Mouse (Mus musculus) brain, embryonic 14.5 days (tissue): ENCODE measurements around the gene Cenpt. TPM values are rescaled to one million over a fixed set of nuclear protein-coding genes. Genes with fewer than 3 reads are reported as not detected.
A peak's percentile ranks its signal among the peaks of the same experiment; 100 is the strongest.
"Not testable (repeated sequence)": the region's sequence is repeated elsewhere in the genome, so short reads cannot be mapped to it uniquely, and the experiment has no call there.

Source experiments
- DNase-seq: peaks from one replicate; pipeline ENCODE4 v3.0.0-alpha.2; 2011; ENCODE audit warnings: low read depth
- CTCF ChIP-seq: fragments of 200-500 bp; IDR thresholded peaks from 2 replicates; pipeline ENCODE4 v1.5.1; 2012; ENCODE audit warnings: inconsistent platforms, mild to moderate bottlenecking, moderate library complexity, borderline replicate concordance; ENCODE audit not compliant: insufficient read depth, insufficient read length; ENCODE audit errors: extremely low read depth
- POLR2A ChIP-seq: fragments of 200-500 bp; IDR thresholded peaks from 2 replicates; pipeline ENCODE4 v1.6.1; 2012; ENCODE audit warnings: mild to moderate bottlenecking, inconsistent platforms, borderline replicate concordance; ENCODE audit not compliant: poor library complexity, insufficient read depth, insufficient read length, severe bottlenecking; ENCODE audit errors: extremely low read depth
- polyA plus RNA-seq: library from polyadenylated mRNA; depleted of rRNA; stranded (reverse); fragments of >200 nt; gene quantifications from 2 replicates; pipeline ENCODE4 v1.2.3, GENCODE M21; 2012

Cenpt gene
- polyA plus RNA-seq, 1 experiment: 83.0 TPM

DNA sequence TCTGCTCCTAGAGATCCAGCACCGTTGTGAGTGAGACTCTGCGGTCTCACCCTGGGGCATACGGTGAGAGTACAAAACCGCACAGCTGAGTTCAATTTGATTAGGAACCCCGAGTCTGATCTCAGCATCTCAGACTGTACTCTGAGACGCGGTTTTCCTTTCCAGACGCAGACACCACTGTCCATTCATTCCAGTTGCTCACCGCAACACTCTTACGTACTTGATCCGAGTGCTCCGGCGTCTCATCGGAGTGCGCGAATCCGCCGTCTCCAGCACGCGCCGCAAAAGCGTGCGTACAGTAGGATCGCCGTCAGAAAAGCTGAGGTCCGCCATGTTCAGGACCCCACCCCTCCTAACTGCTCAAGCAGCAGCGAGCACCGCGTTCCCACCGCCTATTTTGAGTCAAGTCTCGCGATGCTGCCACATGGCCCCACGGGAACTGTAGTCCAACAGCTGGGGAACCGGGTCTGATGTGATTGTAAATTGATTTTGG lies 1.4 kb downstream of the Cenpt start:
- DNase-seq: peak; percentile 98
- TF ChIP-seq POLR2A (peak; percentile 94; the same call in 1 of the 2 replicates), CTCF (no peak)

DNA sequence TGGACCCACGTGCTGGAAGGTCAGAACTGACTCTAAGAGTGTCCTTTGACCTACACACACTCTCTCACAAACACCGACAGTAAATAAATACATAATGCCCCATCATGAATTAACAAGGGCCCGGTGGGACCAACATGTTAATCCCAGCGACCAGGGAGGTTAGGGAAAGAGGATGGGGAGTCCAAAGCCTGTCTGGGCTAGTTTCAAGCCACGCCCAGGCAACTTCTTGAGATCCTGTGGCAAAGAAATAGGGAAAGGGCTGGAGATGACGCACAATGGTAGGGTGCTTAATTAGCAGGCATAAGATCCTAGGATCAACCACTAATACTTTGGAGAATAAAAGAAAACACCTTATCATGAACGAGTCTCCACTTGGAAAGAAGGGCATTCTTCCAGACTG lies 2.5 kb downstream of the Cenpt start:
- TF ChIP-seq CTCF (no peak), POLR2A (no peak)

DNA sequence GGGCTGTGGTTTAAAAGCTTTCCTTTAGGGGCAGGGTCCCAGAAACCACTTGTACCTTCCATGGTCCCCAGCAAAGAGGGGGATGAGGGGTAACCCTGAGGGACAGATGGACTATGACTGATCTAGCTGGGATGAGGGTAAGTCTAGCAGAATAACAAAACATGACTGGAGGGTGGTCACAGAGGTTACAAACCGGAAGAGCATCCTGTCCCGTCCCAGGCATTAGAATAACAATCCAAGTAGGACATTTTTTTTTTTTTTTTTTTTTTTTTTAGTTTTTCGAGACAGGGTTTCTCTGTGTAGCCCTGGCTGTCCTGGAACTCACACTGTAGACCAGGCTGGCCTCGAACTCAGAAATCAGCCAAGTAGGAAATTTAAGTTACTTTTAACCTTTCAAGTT lies 3.1 kb downstream of the Cenpt start:
- no peak for TF ChIP-seq CTCF
- DNase-seq: no peak

More for the DNA sequence above, 2.5 kb downstream of the Cenpt start:
- no peak for DNase-seq

DNA sequence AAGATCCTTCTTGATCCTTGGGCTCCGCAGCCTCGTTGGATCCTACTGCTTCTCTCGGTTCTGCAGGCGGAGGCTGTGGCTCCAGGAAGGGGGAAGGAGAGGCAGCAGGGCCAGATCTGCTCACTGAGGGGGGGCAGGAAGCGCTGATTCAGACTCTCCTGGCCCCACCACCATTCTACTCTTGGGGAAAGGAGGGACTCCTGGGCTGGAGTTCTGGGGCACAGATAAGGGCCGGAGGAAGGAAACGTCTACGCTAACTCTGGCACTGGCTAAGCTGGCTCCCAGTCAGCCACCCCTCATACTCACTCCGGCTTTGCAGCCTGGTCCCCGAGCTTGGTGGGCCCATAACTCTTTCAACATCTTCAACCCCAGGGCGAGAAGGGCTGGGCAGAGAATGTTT lies 6.4 kb downstream of the Cenpt start:
- no peak for DNase-seq
- no peak for TF ChIP-seq CTCF
- TF ChIP-seq POLR2A: no peak

DNA sequence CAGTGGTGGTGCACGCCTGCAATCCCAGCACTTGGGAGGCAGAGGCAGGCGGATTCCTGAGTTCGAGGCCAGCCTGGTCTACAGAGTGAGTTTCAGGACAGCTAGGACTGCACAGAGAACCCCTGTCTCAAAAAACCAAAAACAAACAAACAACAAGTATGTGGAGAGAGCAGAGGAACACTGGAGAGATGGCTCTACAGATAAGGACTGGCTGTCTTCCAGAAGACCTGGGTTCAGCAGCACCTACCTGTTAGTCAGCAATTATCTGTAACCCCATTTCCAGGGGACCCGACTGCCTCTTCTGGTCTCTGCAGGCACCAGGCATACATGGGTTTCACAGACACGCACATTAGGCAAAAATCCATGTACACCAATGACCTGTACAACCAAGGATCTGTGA lies 13.9 kb downstream of the Cenpt start:
- no peak for TF ChIP-seq CTCF
- no peak for TF ChIP-seq POLR2A
- DNase-seq: no peak

DNA sequence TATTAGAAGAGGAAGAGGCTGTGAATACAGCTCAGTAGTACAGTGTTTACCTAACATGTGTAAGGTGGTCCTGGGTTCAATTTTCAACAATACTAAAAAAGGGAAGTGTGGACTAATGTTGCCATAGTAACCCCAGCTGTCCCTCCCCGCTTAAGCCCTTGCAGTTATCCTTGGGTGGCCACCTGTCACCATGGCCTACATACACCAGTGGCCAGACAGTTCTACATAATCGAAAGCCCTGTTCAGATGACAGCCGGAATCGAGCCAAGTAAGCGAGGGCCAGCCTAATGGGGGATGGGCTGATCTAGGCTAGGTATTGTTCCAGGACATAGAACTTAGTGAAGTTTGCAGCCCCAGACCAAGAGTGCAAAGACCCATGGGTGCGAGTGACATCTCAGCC lies 16.1 kb downstream of the Cenpt start:
- no peak for DNase-seq
- TF ChIP-seq POLR2A (no peak), CTCF (no peak)

DNA sequence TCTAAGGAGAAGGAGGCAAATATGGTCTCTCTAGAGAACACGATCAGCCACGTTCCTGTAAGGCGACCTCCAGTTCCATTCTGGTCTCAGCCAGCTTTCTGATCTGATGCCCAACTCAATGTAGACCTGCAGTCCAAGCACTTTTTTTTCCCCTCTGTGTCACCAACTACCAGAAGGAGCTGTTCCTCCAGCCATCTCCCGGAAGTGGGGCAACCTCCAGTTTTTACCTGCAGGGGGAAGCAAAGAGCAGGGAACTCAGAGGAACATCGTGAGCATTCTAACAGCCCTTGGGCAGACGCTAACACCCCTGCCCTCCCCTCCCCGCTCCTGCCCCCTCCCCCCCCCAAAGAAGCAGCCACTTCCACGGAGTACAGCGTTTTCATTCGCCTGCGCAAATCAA lies 17.8 kb downstream of the Cenpt start:
- TF ChIP-seq POLR2A (no peak), CTCF (peak; percentile 52; the same call in 1 of the 2 replicates)
- peak; percentile 14 for DNase-seq

DNA sequence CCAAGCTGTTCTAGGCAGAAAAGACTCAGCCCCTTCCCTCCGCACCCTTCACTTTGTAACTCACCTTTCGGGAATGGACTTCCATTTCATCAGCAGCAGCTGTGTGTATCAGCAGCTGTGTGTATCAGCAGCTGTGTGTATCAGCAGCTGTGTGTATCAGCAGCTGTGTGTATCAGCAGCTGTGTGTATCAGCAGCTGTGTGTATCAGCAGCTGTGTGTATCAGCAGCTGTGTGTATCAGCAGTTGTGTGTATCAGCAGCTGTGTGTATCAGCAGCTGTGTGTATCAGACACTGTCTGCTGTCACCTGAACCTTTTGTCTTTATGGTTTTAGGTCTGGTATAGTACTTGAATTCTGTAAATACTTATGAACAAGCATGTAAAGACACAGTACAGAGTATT lies 19.3 kb downstream of the Cenpt start:
- not testable (repeated sequence) for DNase-seq

DNA sequence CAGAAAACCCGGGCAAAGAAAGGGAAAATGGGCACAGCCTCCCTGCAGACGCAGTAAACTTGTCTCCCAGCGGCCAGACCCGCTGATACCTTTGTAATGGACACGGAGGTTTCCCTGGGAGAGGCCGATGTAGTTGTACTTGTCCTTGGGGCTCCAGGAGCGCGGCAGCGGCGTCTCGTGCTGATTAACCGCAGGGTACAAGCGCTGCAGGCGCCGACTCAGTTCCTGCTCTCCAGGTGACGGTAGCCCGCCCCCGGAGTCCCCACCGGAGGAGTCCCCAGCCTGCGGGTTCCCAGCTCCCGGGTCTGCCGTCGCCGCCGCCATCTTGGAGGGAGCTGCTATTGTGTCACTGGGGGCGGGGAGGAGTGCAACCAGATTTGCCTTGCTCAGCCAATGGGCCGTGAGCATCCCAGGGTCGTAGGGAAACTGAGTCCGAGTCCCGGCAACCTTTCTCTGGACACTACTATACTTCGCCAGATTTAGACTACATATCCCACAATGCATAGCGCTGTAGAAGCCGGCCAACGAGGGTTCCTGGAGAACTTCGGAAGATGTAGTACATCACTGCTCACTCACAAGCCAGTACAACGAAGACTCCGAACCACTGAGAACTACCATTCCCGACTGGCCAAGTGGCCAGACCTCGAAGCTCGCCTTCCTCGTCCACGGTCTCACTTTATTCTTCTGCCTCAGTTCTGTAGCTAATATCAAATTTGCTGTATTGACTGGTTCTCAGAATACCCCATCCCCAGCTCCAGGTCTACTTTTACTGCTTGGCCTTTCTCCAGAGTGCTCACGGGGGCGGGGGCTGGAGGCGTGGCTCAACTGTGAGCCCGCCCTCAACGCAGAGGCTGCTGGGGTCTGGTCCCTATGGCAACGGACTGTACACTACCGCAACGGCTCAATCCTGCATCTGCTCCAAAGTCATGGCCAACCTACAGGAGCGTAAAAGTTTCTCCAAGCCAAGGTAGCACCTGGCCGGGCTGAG lies 25.9 kb downstream of the Cenpt start, which contains the start of the genes Ranbp10 and Tsnaxip1:
Gene Ranbp10, minus strand, starts transcription at position 490 of the 988 bp plus-strand sequence.
Gene Tsnaxip1, plus strand, starts transcription at position 871 of the 988 bp plus-strand sequence.
- peak; percentile 100 for DNase-seq
- TF ChIP-seq CTCF (no peak), POLR2A (peak; percentile 74; the same call in 1 of the 2 replicates)

DNA sequence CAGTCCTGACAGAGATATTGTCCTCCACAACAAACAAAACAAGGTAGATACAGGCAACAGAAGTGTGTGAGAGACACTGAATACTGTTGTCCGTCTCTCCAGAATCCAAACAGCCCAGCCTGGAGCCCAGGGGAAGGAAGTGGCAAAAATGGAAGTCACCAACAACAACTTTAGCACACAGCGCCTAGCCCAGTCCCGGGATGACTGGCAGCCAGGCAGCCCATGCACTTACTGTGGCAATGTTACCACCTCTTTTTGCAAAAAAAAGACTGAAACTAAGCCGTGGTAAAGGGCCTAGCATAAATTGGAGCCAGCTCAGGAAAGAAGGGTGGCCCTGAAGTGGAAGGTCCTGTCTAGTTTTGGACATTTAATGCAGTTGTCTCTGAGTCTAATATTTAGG lies 26.7 kb downstream of the Cenpt start:
- DNase-seq: peak; percentile 5
- no peak for TF ChIP-seq POLR2A
- TF ChIP-seq CTCF: no peak

DNA sequence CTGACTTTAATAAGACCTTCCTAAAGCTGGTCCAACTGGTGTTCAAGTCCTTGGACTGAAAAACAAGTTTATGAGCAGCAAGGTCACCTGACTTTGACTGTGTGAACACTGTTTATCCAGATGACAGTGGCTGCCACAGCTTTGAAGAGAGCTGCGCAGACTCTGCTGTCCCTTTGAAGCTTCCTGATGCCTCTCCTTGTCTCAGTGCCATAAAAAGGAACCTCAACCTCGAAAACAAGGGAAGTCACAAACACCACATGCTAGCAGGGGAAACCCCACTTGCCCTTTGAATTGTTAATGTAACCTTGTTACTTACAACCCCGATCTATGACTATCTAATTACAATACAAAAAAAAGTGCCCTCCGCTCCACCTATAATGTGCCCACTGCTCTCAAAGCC lies 27.6 kb downstream of the Cenpt start:
- DNase-seq: no peak
- no peak for TF ChIP-seq CTCF
- no peak for TF ChIP-seq POLR2A

DNA sequence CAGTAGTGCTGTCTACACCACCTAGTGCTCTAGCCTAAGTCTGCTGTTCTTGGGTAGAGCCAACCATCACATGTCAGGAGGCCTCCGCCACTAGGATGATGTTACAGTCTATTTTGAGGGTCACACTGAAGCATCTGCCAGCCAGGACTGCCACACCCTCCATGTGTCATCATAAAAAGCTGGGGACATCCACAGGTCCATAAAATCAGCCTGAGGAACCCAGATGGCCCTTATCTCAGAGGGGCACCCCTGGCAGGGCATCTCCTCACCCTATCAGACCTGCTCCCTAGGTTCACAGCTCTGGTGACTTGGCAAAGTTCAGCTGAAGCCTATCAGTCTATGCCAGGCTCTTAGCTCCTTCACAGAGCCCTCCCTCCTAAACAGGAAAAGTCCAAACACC lies 32.2 kb downstream of the Cenpt start:
- TF ChIP-seq CTCF (no peak), POLR2A (no peak)
- no peak for DNase-seq

DNA sequence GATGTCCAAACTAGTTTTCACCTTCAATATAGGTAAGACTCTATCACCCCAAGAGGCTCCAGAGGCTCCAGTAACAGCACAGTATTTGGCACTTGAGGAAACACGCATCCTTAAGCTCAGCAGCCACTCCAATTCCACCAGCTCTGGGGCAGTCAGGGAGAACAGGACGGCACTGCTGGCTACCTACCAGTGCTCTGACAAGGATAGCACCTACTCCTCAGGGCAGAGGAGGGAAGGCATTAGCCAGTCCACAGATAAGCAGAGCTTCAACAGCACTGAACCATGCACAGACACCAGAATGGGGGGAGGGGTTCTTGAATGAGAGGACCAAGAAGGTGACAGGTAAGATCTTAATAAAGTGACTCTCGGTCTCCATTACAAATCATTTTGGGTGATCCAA lies 33.4 kb downstream of the Cenpt start:
- TF ChIP-seq CTCF: no peak
- no peak for TF ChIP-seq POLR2A
- no peak for DNase-seq
